Mouse (Mus musculus) bone marrow, adult 2 months (tissue): ENCODE measurements around the gene Pes1.

ENCODE experiments used
- CTCF ChIP-seq: fragments of 200-500 bp; IDR thresholded peaks from 2 replicates; pipeline ENCODE4 v1.5.1; 2011; ENCODE audit warnings: low read length, control low read depth; ENCODE audit not compliant: control insufficient read depth, insufficient read depth
- POLR2A ChIP-seq: fragments of 200-500 bp; IDR thresholded peaks from 2 replicates; pipeline ENCODE4 v1.6.1; 2011; ENCODE audit warnings: low read depth, mild to moderate bottlenecking, control low read depth, low read length, borderline replicate concordance; ENCODE audit not compliant: control insufficient read depth

DNA sequence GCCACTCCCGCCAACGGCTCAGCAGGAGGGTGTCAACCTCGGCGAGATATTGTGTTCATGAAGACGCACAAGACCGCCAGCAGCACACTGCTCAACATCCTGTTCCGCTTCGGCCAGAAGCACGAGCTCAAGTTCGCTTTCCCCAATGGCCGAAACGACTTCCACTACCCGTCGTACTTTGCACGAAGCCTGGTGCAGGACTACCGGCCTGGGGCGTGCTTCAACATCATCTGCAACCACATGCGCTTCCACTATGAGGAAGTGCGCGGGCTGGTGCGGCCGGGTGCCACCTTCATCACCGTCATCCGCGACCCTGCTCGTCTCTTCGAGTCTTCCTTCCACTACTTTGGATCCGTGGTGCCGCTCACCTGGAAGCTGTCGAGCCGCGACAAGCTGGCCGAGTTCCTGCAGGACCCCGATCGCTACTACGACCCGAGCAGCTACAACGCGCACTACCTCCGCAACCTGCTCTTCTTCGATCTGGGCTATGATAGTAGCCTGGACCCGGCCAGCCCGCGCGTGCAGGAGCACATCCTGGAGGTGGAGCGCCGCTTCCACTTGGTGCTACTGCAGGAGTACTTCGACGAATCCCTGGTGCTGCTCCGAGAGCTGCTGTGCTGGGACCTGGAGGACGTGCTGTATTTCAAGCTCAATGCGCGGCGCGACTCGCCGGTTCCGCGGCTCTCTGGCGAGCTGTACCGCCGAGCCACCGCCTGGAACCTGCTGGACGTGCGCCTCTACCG is 34.4 kb downstream of the Pes1 start:
- TF ChIP-seq CTCF (no peak), POLR2A (peak; percentile 43; the same call in 1 of the 2 replicates)
